ENCODE assay signal across 8 mouse cellular contexts in genomic region chr11:121235475-121236238, GRCm38 (mm10). TPM values are rescaled to one million over a fixed set of nuclear protein-coding genes. Genes with fewer than 3 reads are reported as not detected.
DNase-seq lines count a peak whose midpoint lies in the region; ATAC-seq and TF ChIP-seq lines count a peak whose summit lies in the region.

No protein-coding gene starts in this region.

- no peak overlapping the region; the same call in 1 of the 2 replicates for H3K4me2 ChIP-seq in embryonic facial prominence, embryonic 15.5 days (replicated peaks)
- H3K4me2 ChIP-seq in lung, embryonic 16.5 days (ENCODE audit: low read depth, low read length): peak overlapping the region; percentile 66

- peak; percentile 30 for DNase-seq in adrenal gland, postnatal 10 days
- DNase-seq in adrenal gland, postnatal 4 days (ENCODE audit: low spot score in 2 of 2): no peak
- DNase-seq in NIH3T3 (ENCODE audit: low read depth): peak; percentile 68
- peak; percentile 40 for DNase-seq in kidney, adult 11 months
- peak in 1 of 2 experiments; percentile 65 for DNase-seq in spleen, adult 2 months (ENCODE audit: low read depth in 1 of 2, low spot score in 2 of 2)
- DNase-seq in Muller cell, postnatal 12 days (ENCODE audit: inconsistent ontology term): no peak

- TF ChIP-seq CTCF in spleen, adult 2 months (IDR thresholded peaks at IDR 0.05; ENCODE audit: extremely low read depth, insufficient read depth, insufficient read length, insufficient replicate concordance): peak; percentile 43; the same call in 1 of the 2 replicates

- no peak for TF ChIP-seq POLR2A in spleen, adult 2 months (IDR thresholded peaks at IDR 0.05; ENCODE audit: low read depth, low read length)

- peaks cover 12% of the 10 kb centered on the region; the same call in 1 of the 2 replicates for H3K36me3 ChIP-seq in embryonic facial prominence, embryonic 15.5 days
- H3K36me3 ChIP-seq in lung, embryonic 16.5 days (ENCODE audit: control insufficient read depth, insufficient read depth, low read length): peaks cover 8% of the 10 kb centered on the region; the same call in 1 of the 2 replicates
- H3K36me3 ChIP-seq in spleen, adult 2 months (ENCODE audit: control insufficient read depth, insufficient read depth, low read length): peaks cover 4% of the 10 kb centered on the region

- H3K4me1 ChIP-seq in embryonic facial prominence, embryonic 15.5 days: peaks cover 18% of the 10 kb centered on the region
- peaks cover 15% of the 10 kb centered on the region for H3K4me1 ChIP-seq in lung, embryonic 16.5 days (replicated peaks; ENCODE audit: control insufficient read depth, insufficient read depth, low read length)
- H3K4me1 ChIP-seq in spleen, adult 2 months (ENCODE audit: control insufficient read depth, insufficient read depth, insufficient read length): peaks cover 9% of the 10 kb centered on the region; the same call in 1 of the 2 replicates

- no peak overlapping the region for H3K9ac ChIP-seq in embryonic facial prominence, embryonic 15.5 days
- no peak overlapping the region for H3K9ac ChIP-seq in lung, embryonic 16.5 days (ENCODE audit: low read length)

- peak overlapping the region; percentile 61; the same call in 1 of the 2 replicates for H3K4me3 ChIP-seq in embryonic facial prominence, embryonic 15.5 days (replicated peaks)
- no peak overlapping the region; the same call in 1 of the 2 replicates for H3K4me3 ChIP-seq in lung, embryonic 16.5 days (ENCODE audit: low read length)
- H3K4me3 ChIP-seq in spleen, adult 2 months (ENCODE audit: extremely low read depth, insufficient read depth, insufficient read length): no peak overlapping the region

- H3K27ac ChIP-seq in embryonic facial prominence, embryonic 15.5 days (replicated peaks): peak overlapping the region; percentile 100
- H3K27ac ChIP-seq in lung, embryonic 16.5 days (ENCODE audit: low read length): peak overlapping the region; percentile 100
- H3K27ac ChIP-seq in spleen, adult 2 months (ENCODE audit: insufficient read depth, low read length): no peak overlapping the region

- 27% methylated on average over 9 of the region's 9 CpGs for whole genome bisulfite sequencing in embryonic facial prominence, embryonic 15.5 days
- WGBS in lung, embryonic 16.5 days: 26% methylated on average over 9 of the region's 9 CpGs
- WGBS in spleen, adult 2 months: 26% methylated on average over 9 of the region's 9 CpGs

- no peak for ATAC-seq in embryonic facial prominence, embryonic 15.5 days (ENCODE audit: insufficient number of reproducible peaks, low FRiP score, low TSS enrichment, low read depth)
- ATAC-seq in lung, embryonic 16.5 days (ENCODE audit: low read depth): no peak

- H3K9me3 ChIP-seq in embryonic facial prominence, embryonic 15.5 days (replicated peaks): no peaks in the 10 kb centered on the region
- no peaks in the 10 kb centered on the region for H3K9me3 ChIP-seq in lung, embryonic 16.5 days (ENCODE audit: control insufficient read depth, low read length)

- no peaks in the 10 kb centered on the region for H3K27me3 ChIP-seq in embryonic facial prominence, embryonic 15.5 days
- no peaks in the 10 kb centered on the region for H3K27me3 ChIP-seq in lung, embryonic 16.5 days (ENCODE audit: control insufficient read depth, insufficient read depth, low read depth, low read length)
- no peaks in the 10 kb centered on the region for H3K27me3 ChIP-seq in spleen, adult 2 months (ENCODE audit: control insufficient read depth, insufficient read depth, low read length)

RNA-seq across cellular contexts. Expression of gene Narf, which starts 1.4 kb away (rescaled TPM):
- 10 to 100 TPM; 29.3 to 43.0 TPM for total RNA-seq in adrenal gland, postnatal 10 days (2021)
- total RNA-seq in adrenal gland, postnatal 4 days (2021): 10 to 100 TPM; 28.4 to 36.2 TPM
- 53.8 and 56.2 TPM in 2 replicates for polyA plus RNA-seq in embryonic facial prominence, embryonic 15.5 days (2015; fragmentation: Nextera tagmentation; extraction: Ambion mirVana)
- polyA plus RNA-seq in lung, embryonic 16.5 days (2015; fragmentation: Nextera tagmentation; extraction: Ambion mirVana): 53.6 and 55.8 TPM in 2 replicates
- 36.8 and 42.0 TPM in 2 replicates for polyA plus RNA-seq in spleen, adult 2 months (2012; rRNA removed)

RNA-seq across cellular contexts. Expression of gene Cybc1, which starts 6.5 kb away (rescaled TPM):
- 10 to 100 TPM; 17.3 to 18.7 TPM for total RNA-seq in adrenal gland, postnatal 10 days (2021)
- 10 to 100 TPM; 27.6 to 28.3 TPM for total RNA-seq in adrenal gland, postnatal 4 days (2021)
- polyA plus RNA-seq in embryonic facial prominence, embryonic 15.5 days (2015; fragmentation: Nextera tagmentation; extraction: Ambion mirVana): 43.2 and 44.8 TPM in 2 replicates
- 37.4 and 42.5 TPM in 2 replicates for polyA plus RNA-seq in lung, embryonic 16.5 days (2015; fragmentation: Nextera tagmentation; extraction: Ambion mirVana)
- 63.3 and 67.2 TPM in 2 replicates for polyA plus RNA-seq in spleen, adult 2 months (2012; rRNA removed)

RNA-seq across cellular contexts. Expression of gene Foxk2, which starts 24.1 kb away (rescaled TPM):
- total RNA-seq in adrenal gland, postnatal 10 days (2021): 10 to 100 TPM; 32.7 to 33.3 TPM
- total RNA-seq in adrenal gland, postnatal 4 days (2021): 10 to 100 TPM; 32.7 to 36.7 TPM
- polyA plus RNA-seq in embryonic facial prominence, embryonic 15.5 days (2015; fragmentation: Nextera tagmentation; extraction: Ambion mirVana): 8.0 and 8.9 TPM in 2 replicates
- polyA plus RNA-seq in lung, embryonic 16.5 days (2015; fragmentation: Nextera tagmentation; extraction: Ambion mirVana): 6.2 and 6.5 TPM in 2 replicates
- polyA plus RNA-seq in spleen, adult 2 months (2012; rRNA removed): 29.8 and 40.3 TPM in 2 replicates

RNA-seq across cellular contexts. Expression of gene Ogfod3, which starts 31.1 kb away (rescaled TPM):
- 10 to 100 TPM; 24.5 to 24.9 TPM for total RNA-seq in adrenal gland, postnatal 10 days (2021)
- 10 to 100 TPM; 23.6 to 26.0 TPM for total RNA-seq in adrenal gland, postnatal 4 days (2021)
- polyA plus RNA-seq in embryonic facial prominence, embryonic 15.5 days (2015; fragmentation: Nextera tagmentation; extraction: Ambion mirVana): 20.8 and 21.9 TPM in 2 replicates
- 24.5 and 27.8 TPM in 2 replicates for polyA plus RNA-seq in lung, embryonic 16.5 days (2015; fragmentation: Nextera tagmentation; extraction: Ambion mirVana)
- polyA plus RNA-seq in spleen, adult 2 months (2012; rRNA removed): 5.9 TPM in 2 replicates

RNA-seq across cellular contexts. Expression of gene Hexdc, which starts 31.4 kb away (rescaled TPM):
- total RNA-seq in adrenal gland, postnatal 10 days (2021): 10 to 100 TPM; 12.6 to 16.4 TPM
- total RNA-seq in adrenal gland, postnatal 4 days (2021): 10 to 100 TPM; 21.9 to 22.5 TPM
- polyA plus RNA-seq in embryonic facial prominence, embryonic 15.5 days (2015; fragmentation: Nextera tagmentation; extraction: Ambion mirVana): 10.0 and 12.2 TPM in 2 replicates
- polyA plus RNA-seq in lung, embryonic 16.5 days (2015; fragmentation: Nextera tagmentation; extraction: Ambion mirVana): 7.1 and 8.9 TPM in 2 replicates
- 11.0 and 14.7 TPM in 2 replicates for polyA plus RNA-seq in spleen, adult 2 months (2012; rRNA removed)

Comparison
In these comparisons a context has a peak if more than half of its experiments do, and no peak if none do; other contexts are left out.
1. DNase-seq: peak in adrenal gland, postnatal 10 days (single experiment), NIH3T3 (single experiment) and kidney, adult 11 months (single experiment); none in adrenal gland, postnatal 4 days (0 of 2) and Muller cell, postnatal 12 days (single experiment).